Mouse (Mus musculus): ENCODE results near the gene Zmat3. TPM values are rescaled to one million over a fixed set of nuclear protein-coding genes. Genes with fewer than 3 reads are reported as not detected.

The Zmat3 gene
- polyA plus RNA-seq, 1 experiment from 2014 or later, result 6.3 TPM

DNA sequence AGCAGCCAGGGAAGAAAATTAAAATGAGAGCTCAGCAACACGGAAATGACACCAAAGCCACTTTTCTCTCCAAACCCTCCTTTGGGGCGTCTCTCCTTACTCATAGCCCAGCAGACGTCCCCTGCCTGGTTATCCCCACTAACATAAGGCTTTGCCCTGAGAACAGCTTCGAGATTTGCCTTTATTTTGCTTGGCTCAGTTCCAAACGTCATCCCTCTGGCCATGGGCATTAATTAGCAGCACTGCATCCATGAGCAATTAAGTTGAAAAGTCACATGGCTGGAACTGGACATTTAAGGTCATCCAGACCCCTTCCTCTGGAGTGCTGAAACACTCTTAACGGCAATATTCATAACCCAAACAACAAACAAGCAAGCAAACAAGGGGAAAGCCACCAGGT lies 4.6 kb downstream of the Zmat3 start:
- no peaks in the 10 kb centered on the region for H3K27me3 ChIP-seq (ENCODE audit: control insufficient read depth, insufficient read depth, low read depth, low read length)
- no peaks in the 10 kb centered on the region for H3K9me3 ChIP-seq (replicated peaks; ENCODE audit: control insufficient read depth, low read length, poor library complexity, severe bottlenecking)
- H3K36me3 ChIP-seq (ENCODE audit: control insufficient read depth, insufficient read depth, low read length), result no peaks in the 10 kb centered on the region
- WGBS, result 34% methylated on average over 6 of the region's 6 CpGs
- 0 out of 2 replicates have a peak overlapping the region, but pooled peaks have one; percentile 3 for H3K9ac ChIP-seq (ENCODE audit: low read depth, low read length)
- H3K27ac ChIP-seq (ENCODE audit: low read length), result no peak overlapping the region
- ATAC-seq, result no peak
- H3K4me2 ChIP-seq (ENCODE audit: low read length), result no peak overlapping the region
- peaks cover 26% of the 10 kb centered on the region for H3K4me1 ChIP-seq (ENCODE audit: control insufficient read depth, insufficient read depth, low read length)
- no peak overlapping the region for H3K4me3 ChIP-seq (ENCODE audit: low read depth, low read length)

DNA sequence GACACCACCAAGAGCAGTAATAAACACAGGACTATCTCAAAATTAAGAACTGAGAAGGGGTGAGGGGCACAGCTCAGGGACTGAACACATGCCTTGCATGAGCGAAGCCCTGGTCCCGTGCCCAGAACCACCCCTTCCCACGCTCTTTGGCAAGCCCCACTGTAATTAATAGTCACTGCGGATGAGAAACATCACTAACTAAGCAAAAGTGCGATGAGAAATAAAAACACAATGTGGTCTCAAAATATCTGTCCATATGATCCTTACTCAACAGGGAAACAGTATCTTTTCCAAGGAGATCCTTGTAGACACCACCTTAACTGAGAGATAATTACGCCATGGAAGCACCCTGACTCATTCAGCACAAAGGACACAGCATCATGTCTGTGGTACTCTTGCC lies 17.9 kb downstream of the Zmat3 start:
- Histone ChIP-seq H3K27ac (ENCODE audit: low read length) (no peak overlapping the region), H3K27me3 (ENCODE audit: control insufficient read depth, insufficient read depth, low read depth, low read length) (no peaks in the 10 kb centered on the region), H3K36me3 (ENCODE audit: control insufficient read depth, insufficient read depth, low read length) (peaks cover 9% of the 10 kb centered on the region), H3K4me1 (ENCODE audit: control insufficient read depth, insufficient read depth, low read length) (no peaks in the 10 kb centered on the region), H3K9me3 (replicated peaks; ENCODE audit: control insufficient read depth, low read length, poor library complexity, severe bottlenecking) (no peaks in the 10 kb centered on the region), H3K9ac (ENCODE audit: low read depth, low read length) (no peak overlapping the region), H3K4me2 (ENCODE audit: low read length) (no peak overlapping the region), H3K4me3 (ENCODE audit: low read depth, low read length) (no peak overlapping the region)
- ATAC-seq, result no peak
- WGBS, result 89% methylated on average over 6 of the region's 6 CpGs

DNA sequence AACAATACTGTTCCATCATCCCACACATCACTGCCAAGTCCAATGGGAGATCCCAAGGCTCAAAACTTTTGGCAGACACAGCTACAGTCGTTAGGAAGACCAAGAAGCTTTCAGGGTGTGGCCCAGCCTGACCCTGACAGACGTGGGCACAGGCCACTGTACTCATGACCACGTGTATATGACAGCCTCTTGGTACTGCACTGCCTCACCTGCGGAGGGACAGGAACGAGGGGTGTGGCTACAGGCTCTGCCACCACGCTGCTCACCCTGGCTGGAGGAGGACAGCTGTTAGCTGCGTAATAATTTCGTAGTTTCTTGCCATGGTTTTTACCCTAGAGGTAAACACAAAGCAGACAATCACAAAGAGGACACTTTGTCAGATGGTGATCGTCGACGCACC lies 20.6 kb downstream of the Zmat3 start:
- H3K4me3 ChIP-seq (ENCODE audit: low read depth, low read length), result no peak overlapping the region
- H3K4me2 ChIP-seq (ENCODE audit: low read length), result no peak overlapping the region
- H3K27ac ChIP-seq (ENCODE audit: low read length), result no peak overlapping the region
- no peak overlapping the region for H3K9ac ChIP-seq (ENCODE audit: low read depth, low read length)
- H3K9me3 ChIP-seq (replicated peaks; ENCODE audit: control insufficient read depth, low read length, poor library complexity, severe bottlenecking), result no peaks in the 10 kb centered on the region
- 92% methylated on average over 11 of the region's 11 CpGs for WGBS
- no peaks in the 10 kb centered on the region for H3K27me3 ChIP-seq (ENCODE audit: control insufficient read depth, insufficient read depth, low read depth, low read length)
- ATAC-seq, result peak; percentile 61; the same call in 1 of the 2 replicates
- no peaks in the 10 kb centered on the region for H3K4me1 ChIP-seq (ENCODE audit: control insufficient read depth, insufficient read depth, low read length)
- H3K36me3 ChIP-seq (ENCODE audit: control insufficient read depth, insufficient read depth, low read length), result peaks cover 13% of the 10 kb centered on the region; the same call in 1 of the 2 replicates

DNA sequence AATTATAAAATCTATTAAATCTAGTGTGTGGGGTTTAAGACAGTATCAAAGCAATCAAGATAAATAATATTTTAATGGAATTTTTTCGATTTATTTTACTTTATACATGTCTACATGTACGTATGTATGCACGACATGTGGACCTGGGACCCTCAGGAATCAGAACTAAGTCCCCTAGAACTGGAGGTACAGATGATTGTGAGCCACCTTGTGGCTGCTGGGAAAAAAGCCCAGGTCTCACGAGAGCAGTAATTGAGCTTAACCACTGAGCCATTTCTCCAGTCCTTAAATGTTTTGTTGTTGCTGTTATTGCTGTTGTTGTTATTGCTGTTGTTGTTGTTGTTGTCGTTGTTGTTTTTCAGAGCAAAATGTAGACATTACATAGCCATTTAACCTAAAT lies 21.0 kb downstream of the Zmat3 start:
- Histone ChIP-seq H3K4me2 (ENCODE audit: low read length) (no peak overlapping the region), H3K27ac (ENCODE audit: low read length) (no peak overlapping the region), H3K4me1 (ENCODE audit: control insufficient read depth, insufficient read depth, low read length) (no peaks in the 10 kb centered on the region), H3K36me3 (ENCODE audit: control insufficient read depth, insufficient read depth, low read length) (peaks cover 13% of the 10 kb centered on the region; the same call in 1 of the 2 replicates), H3K9me3 (replicated peaks; ENCODE audit: control insufficient read depth, low read length, poor library complexity, severe bottlenecking) (no peaks in the 10 kb centered on the region), H3K9ac (ENCODE audit: low read depth, low read length) (no peak overlapping the region), H3K27me3 (ENCODE audit: control insufficient read depth, insufficient read depth, low read depth, low read length) (no peaks in the 10 kb centered on the region), H3K4me3 (ENCODE audit: low read depth, low read length) (no peak overlapping the region)
- 80% methylated on average over 5 of the region's 5 CpGs for WGBS
- ATAC-seq, result no peak

DNA sequence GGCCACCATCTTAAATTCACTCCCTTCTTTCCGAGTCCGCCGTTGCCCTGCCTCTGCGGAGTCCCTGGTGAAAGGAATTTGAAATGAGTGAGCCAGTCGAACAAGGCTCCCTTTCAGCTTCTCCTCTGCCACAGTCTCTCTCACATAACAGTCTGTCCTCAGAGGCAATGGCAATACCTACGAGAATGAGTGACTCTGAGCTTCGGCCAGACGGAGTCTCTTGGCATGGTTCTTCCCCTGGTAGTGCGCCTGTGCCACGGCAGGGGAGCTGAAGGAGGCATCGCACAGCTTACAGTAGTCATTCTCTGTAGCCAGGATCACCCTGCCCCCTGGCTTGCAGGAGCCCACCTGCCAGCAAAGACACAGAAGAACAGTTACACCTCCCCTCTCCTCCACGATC lies 22.4 kb downstream of the Zmat3 start:
- no peak overlapping the region for H3K9ac ChIP-seq (ENCODE audit: low read depth, low read length)
- H3K36me3 ChIP-seq (ENCODE audit: control insufficient read depth, insufficient read depth, low read length), result peaks cover 13% of the 10 kb centered on the region; the same call in 1 of the 2 replicates
- 81% methylated on average over 12 of the region's 12 CpGs for WGBS
- H3K4me2 ChIP-seq (ENCODE audit: low read length), result no peak overlapping the region
- H3K27ac ChIP-seq (ENCODE audit: low read length), result no peak overlapping the region
- no peak overlapping the region for H3K4me3 ChIP-seq (ENCODE audit: low read depth, low read length)
- peak; percentile 37; the same call in 1 of the 2 replicates for ATAC-seq
- no peaks in the 10 kb centered on the region for H3K9me3 ChIP-seq (replicated peaks; ENCODE audit: control insufficient read depth, low read length, poor library complexity, severe bottlenecking)
- no peaks in the 10 kb centered on the region for H3K27me3 ChIP-seq (ENCODE audit: control insufficient read depth, insufficient read depth, low read depth, low read length)
- H3K4me1 ChIP-seq (ENCODE audit: control insufficient read depth, insufficient read depth, low read length), result no peaks in the 10 kb centered on the region

GRCm38 (mm10) chr3:32341434-32341833 lies 24.4 kb downstream of the Zmat3 start:
- Histone ChIP-seq H3K4me3 (ENCODE audit: low read depth, low read length) (no peak overlapping the region), H3K4me1 (ENCODE audit: control insufficient read depth, insufficient read depth, low read length) (no peaks in the 10 kb centered on the region), H3K4me2 (ENCODE audit: low read length) (no peak overlapping the region), H3K27me3 (ENCODE audit: control insufficient read depth, insufficient read depth, low read depth, low read length) (no peaks in the 10 kb centered on the region), H3K36me3 (ENCODE audit: control insufficient read depth, insufficient read depth, low read length) (peaks cover 14% of the 10 kb centered on the region; the same call in 1 of the 2 replicates), H3K9me3 (replicated peaks; ENCODE audit: control insufficient read depth, low read length, poor library complexity, severe bottlenecking) (no peaks in the 10 kb centered on the region), H3K27ac (ENCODE audit: low read length) (no peak overlapping the region), H3K9ac (ENCODE audit: low read depth, low read length) (no peak overlapping the region)
- 96% methylated on average over 19 of the region's 19 CpGs for WGBS
- no peak for ATAC-seq

- WGBS, result 65% methylated on average over 7 of the region's 7 CpGs
- H3K27ac ChIP-seq (ENCODE audit: low read length), result no peak overlapping the region
- no peaks in the 10 kb centered on the region for H3K27me3 ChIP-seq (ENCODE audit: control insufficient read depth, insufficient read depth, low read depth, low read length)
- no peak for ATAC-seq
- peaks cover 11% of the 10 kb centered on the region; the same call in 1 of the 2 replicates for H3K36me3 ChIP-seq (ENCODE audit: control insufficient read depth, insufficient read depth, low read length)
- H3K4me1 ChIP-seq (ENCODE audit: control insufficient read depth, insufficient read depth, low read length), result no peaks in the 10 kb centered on the region; the same call in 1 of the 2 replicates
- H3K4me3 ChIP-seq (ENCODE audit: low read depth, low read length), result no peak overlapping the region
- H3K9me3 ChIP-seq (replicated peaks; ENCODE audit: control insufficient read depth, low read length, poor library complexity, severe bottlenecking), result no peaks in the 10 kb centered on the region
- H3K4me2 ChIP-seq (ENCODE audit: low read length), result no peak overlapping the region
- no peak overlapping the region for H3K9ac ChIP-seq (ENCODE audit: low read depth, low read length)
Measured at GRCm38 (mm10) chr3:32338231-32338630, 27.6 kb downstream of the Zmat3 start.

GRCm38 (mm10) chr3:32337770-32338169 lies 28.0 kb downstream of the Zmat3 start:
- Histone ChIP-seq H3K9ac (ENCODE audit: low read depth, low read length) (no peak overlapping the region), H3K27me3 (ENCODE audit: control insufficient read depth, insufficient read depth, low read depth, low read length) (no peaks in the 10 kb centered on the region), H3K36me3 (ENCODE audit: control insufficient read depth, insufficient read depth, low read length) (0 out of 2 replicates have a peak, but pooled peaks cover 9% of the 10 kb centered on the region), H3K4me3 (ENCODE audit: low read depth, low read length) (no peak overlapping the region), H3K4me1 (ENCODE audit: control insufficient read depth, insufficient read depth, low read length) (no peaks in the 10 kb centered on the region; the same call in 1 of the 2 replicates), H3K27ac (ENCODE audit: low read length) (no peak overlapping the region), H3K4me2 (ENCODE audit: low read length) (no peak overlapping the region), H3K9me3 (replicated peaks; ENCODE audit: control insufficient read depth, low read length, poor library complexity, severe bottlenecking) (no peaks in the 10 kb centered on the region)
- WGBS, result 76% methylated on average over 7 of the region's 7 CpGs
- no peak for ATAC-seq

GRCm38 (mm10) chr3:32334901-32335300 lies 30.9 kb downstream of the Zmat3 start:
- no peak overlapping the region for H3K9ac ChIP-seq (ENCODE audit: low read depth, low read length)
- H3K36me3 ChIP-seq (ENCODE audit: control insufficient read depth, insufficient read depth, low read length), result 0 out of 2 replicates have a peak, but pooled peaks cover 2% of the 10 kb centered on the region
- H3K4me2 ChIP-seq (ENCODE audit: low read length), result no peak overlapping the region
- H3K4me3 ChIP-seq (ENCODE audit: low read depth, low read length), result no peak overlapping the region
- H3K27ac ChIP-seq (ENCODE audit: low read length), result no peak overlapping the region
- ATAC-seq, result no peak
- H3K27me3 ChIP-seq (ENCODE audit: control insufficient read depth, insufficient read depth, low read depth, low read length), result no peaks in the 10 kb centered on the region
- H3K4me1 ChIP-seq (ENCODE audit: control insufficient read depth, insufficient read depth, low read length), result no peaks in the 10 kb centered on the region; the same call in 1 of the 2 replicates
- H3K9me3 ChIP-seq (replicated peaks; ENCODE audit: control insufficient read depth, low read length, poor library complexity, severe bottlenecking), result no peaks in the 10 kb centered on the region
- WGBS, result 87% methylated on average over 11 of the region's 11 CpGs

All from midbrain, embryonic 16.5 days (tissue).